In the genomic region with DNA sequence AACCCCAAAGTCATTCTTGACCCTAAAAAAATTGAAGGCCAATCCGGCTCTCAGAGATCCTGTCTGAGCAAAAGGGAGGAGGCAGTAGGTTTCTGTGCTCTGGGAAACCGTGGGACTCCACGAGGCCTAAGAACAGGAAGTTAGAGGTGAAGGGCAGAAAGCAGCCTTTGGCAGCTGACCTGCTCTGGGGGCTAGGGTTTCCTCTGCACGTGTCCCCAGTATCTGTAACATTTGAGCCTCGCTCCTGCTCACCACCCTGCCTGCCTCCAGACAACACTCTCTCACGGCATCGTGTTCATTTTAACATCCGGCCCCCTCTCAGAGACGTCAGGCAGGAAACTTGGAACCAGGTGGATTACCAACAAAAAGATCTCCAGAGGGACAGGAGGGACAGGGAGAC, we compare ENCODE assay signal across 12 mouse cellular contexts. TPM values are rescaled to one million over a fixed set of nuclear protein-coding genes. Genes with fewer than 3 reads are reported as not detected.
DNase-seq lines count a peak whose midpoint lies in the region; ATAC-seq and TF ChIP-seq lines count a peak whose summit lies in the region.
"Had no signal": no experiment of that assay in that cellular context is flagged by ENCODE, and none has a peak within 500 bp of the region (broad histone marks: within the 10 kb centered on the region; RNA-seq: fewer than 3 reads in every experiment).

No protein-coding gene starts in this region.

- H3K9ac ChIP-seq in embryonic facial prominence, embryonic 14.5 days (ENCODE audit: low read depth, low read length): peak overlapping the region; percentile 34; the same call in 1 of the 2 replicates
- no peak overlapping the region for H3K9ac ChIP-seq in stomach, embryonic 15.5 days
- H3K9ac ChIP-seq: hindbrain, embryonic 12.5 days had no signal

- no peaks in the 10 kb centered on the region for H3K27me3 ChIP-seq in kidney, adult 2 months (replicated peaks; ENCODE audit: control insufficient read depth, insufficient read depth, low read length)
- H3K27me3 ChIP-seq in spleen, adult 2 months (ENCODE audit: control insufficient read depth, insufficient read depth, low read length): no peaks in the 10 kb centered on the region
- H3K27me3 ChIP-seq in embryonic facial prominence, embryonic 14.5 days (replicated peaks; ENCODE audit: control insufficient read depth, insufficient read depth, low read length): no peaks in the 10 kb centered on the region
- no peaks in the 10 kb centered on the region for H3K27me3 ChIP-seq in stomach, embryonic 15.5 days (replicated peaks)
- H3K27me3 ChIP-seq: hindbrain, embryonic 12.5 days had no signal

- no peaks in the 10 kb centered on the region for H3K4me1 ChIP-seq in kidney, adult 2 months (ENCODE audit: control insufficient read depth, insufficient read depth, low read length)
- H3K4me1 ChIP-seq in spleen, adult 2 months (ENCODE audit: control insufficient read depth, insufficient read depth, insufficient read length): peaks cover 9% of the 10 kb centered on the region; the same call in 1 of the 2 replicates
- peaks cover 3% of the 10 kb centered on the region; the same call in 1 of the 2 replicates for H3K4me1 ChIP-seq in embryonic facial prominence, embryonic 14.5 days (ENCODE audit: control insufficient read depth, insufficient read depth, low read length)
- H3K4me1 ChIP-seq in stomach, embryonic 15.5 days: no peaks in the 10 kb centered on the region

- H3K9me3 ChIP-seq in embryonic facial prominence, embryonic 14.5 days (ENCODE audit: control insufficient read depth, low read length): no peaks in the 10 kb centered on the region
- H3K9me3 ChIP-seq in stomach, embryonic 15.5 days: no peaks in the 10 kb centered on the region
- H3K9me3 ChIP-seq: G1E; hindbrain, embryonic 12.5 days had no signal

- no peak overlapping the region for H3K4me2 ChIP-seq in embryonic facial prominence, embryonic 14.5 days (ENCODE audit: low read depth, low read length)
- no peak overlapping the region for H3K4me2 ChIP-seq in stomach, embryonic 15.5 days
- H3K4me2 ChIP-seq: hindbrain, embryonic 12.5 days had no signal

- DNase-seq in kidney, adult 2 months: peak; percentile 49
- no peak for DNase-seq in kidney, postnatal 4 days
- no peak for DNase-seq in spleen, adult 2 months (ENCODE audit: low read depth in 1 of 2, low spot score in 2 of 2)
- no peak for DNase-seq in spleen, postnatal 4 days (ENCODE audit: low spot score in 2 of 2)
- DNase-seq in embryonic facial prominence, embryonic 14.5 days (ENCODE audit: low spot score): peak; percentile 39
- no peak for DNase-seq in adrenal gland, postnatal 4 days (ENCODE audit: low spot score in 2 of 2)
- DNase-seq: lung, adult 2 months had no signal

- peak; percentile 20; the same call in 1 of the 2 replicates for ATAC-seq in embryonic facial prominence, embryonic 14.5 days (ENCODE audit: low read depth)
- no peak for ATAC-seq in stomach, embryonic 15.5 days (ENCODE audit: insufficient read depth, low FRiP score, low read depth)
- ATAC-seq: midbrain, embryonic 16.5 days had no signal

- TF ChIP-seq POLR2A in kidney, adult 2 months (IDR thresholded peaks at IDR 0.05; ENCODE audit: low read depth, low read length): no peak
- TF ChIP-seq POLR2A in spleen, adult 2 months (IDR thresholded peaks at IDR 0.05; ENCODE audit: low read depth, low read length): no peak

- H3K4me3 ChIP-seq in kidney, adult 2 months (ENCODE audit: insufficient read depth, low read depth, low read length): no peak overlapping the region
- no peak overlapping the region for H3K4me3 ChIP-seq in spleen, adult 2 months (ENCODE audit: extremely low read depth, insufficient read depth, insufficient read length)
- H3K4me3 ChIP-seq in embryonic facial prominence, embryonic 14.5 days (ENCODE audit: low read depth, low read length): no peak overlapping the region
- no peak overlapping the region for H3K4me3 ChIP-seq in stomach, embryonic 15.5 days (replicated peaks)
- H3K4me3 ChIP-seq: hindbrain, embryonic 12.5 days had no signal

- WGBS in kidney, adult 2 months: 17% methylated on average over 9 of the region's 9 CpGs
- 8% methylated on average over 9 of the region's 9 CpGs for WGBS in spleen, adult 2 months
- 18% methylated on average over 9 of the region's 9 CpGs for WGBS in embryonic facial prominence, embryonic 14.5 days
- WGBS in stomach, embryonic 15.5 days: 25% methylated on average over 9 of the region's 9 CpGs

- H3K27ac ChIP-seq in kidney, adult 2 months (ENCODE audit: insufficient read depth, low read depth, low read length): peak overlapping the region; percentile 10; the same call in 1 of the 2 replicates
- peak overlapping the region; percentile 23; the same call in 1 of the 2 replicates for H3K27ac ChIP-seq in spleen, adult 2 months (ENCODE audit: insufficient read depth, low read length)
- H3K27ac ChIP-seq in embryonic facial prominence, embryonic 14.5 days (replicated peaks; ENCODE audit: low read depth, low read length): peak overlapping the region; percentile 58
- H3K27ac ChIP-seq in stomach, embryonic 15.5 days: peak overlapping the region; percentile 74
- H3K27ac ChIP-seq: hindbrain, embryonic 12.5 days had no signal

- H3K36me3 ChIP-seq in kidney, adult 2 months (ENCODE audit: control insufficient read depth, insufficient read depth, low read length): no peaks in the 10 kb centered on the region
- H3K36me3 ChIP-seq in spleen, adult 2 months (ENCODE audit: control insufficient read depth, insufficient read depth, low read length): no peaks in the 10 kb centered on the region
- H3K36me3 ChIP-seq in embryonic facial prominence, embryonic 14.5 days (ENCODE audit: control insufficient read depth, insufficient read depth, low read length): peaks cover 4% of the 10 kb centered on the region; the same call in 1 of the 2 replicates
- H3K36me3 ChIP-seq in stomach, embryonic 15.5 days: no peaks in the 10 kb centered on the region
- H3K36me3 ChIP-seq: G1E; hindbrain, embryonic 12.5 days had no signal

- TF ChIP-seq CTCF in kidney, adult 2 months (conservative IDR thresholded peaks at IDR 0.05; ENCODE audit: insufficient read depth, insufficient read length, low read depth, low read length): no peak
- no peak for TF ChIP-seq CTCF in spleen, adult 2 months (IDR thresholded peaks at IDR 0.05; ENCODE audit: extremely low read depth, insufficient read depth, insufficient read length, insufficient replicate concordance)

RNA-seq across cellular contexts. Expression of gene Snx33, which starts 27.6 kb away (rescaled TPM):
- polyA plus RNA-seq in kidney, adult 2 months (2012; rRNA removed): 11.8 and 12.0 TPM in 2 replicates
- polyA plus RNA-seq in spleen, adult 2 months (2012; rRNA removed): 8.6 and 9.0 TPM in 2 replicates
- polyA plus RNA-seq in embryonic facial prominence, embryonic 14.5 days (2014; fragmentation: Nextera tagmentation; extraction: Ambion mirVana): 7.8 and 8.2 TPM in 2 replicates
- 9.3 and 10.7 TPM in 2 replicates for polyA plus RNA-seq in stomach, embryonic 15.5 days (2015; fragmentation: Nextera tagmentation; extraction: Ambion mirVana)
- total RNA-seq in adrenal gland, postnatal 4 days (2021): 10 to 100 TPM; 28.4 to 30.7 TPM

RNA-seq across cellular contexts. Expression of gene Cspg4, which starts 35.7 kb away (rescaled TPM):
- polyA plus RNA-seq in kidney, adult 2 months (2012; rRNA removed): 14.5 and 20.5 TPM in 2 replicates
- 1.3 TPM in 2 replicates for polyA plus RNA-seq in spleen, adult 2 months (2012; rRNA removed)
- 34.8 and 35.1 TPM in 2 replicates for polyA plus RNA-seq in embryonic facial prominence, embryonic 14.5 days (2014; fragmentation: Nextera tagmentation; extraction: Ambion mirVana)
- 18.9 and 21.1 TPM in 2 replicates for polyA plus RNA-seq in stomach, embryonic 15.5 days (2015; fragmentation: Nextera tagmentation; extraction: Ambion mirVana)
- 10 to 100 TPM; 12.4 to 16.5 TPM for total RNA-seq in adrenal gland, postnatal 4 days (2021)
- polyA plus RNA-seq: G1E had no signal

RNA-seq across cellular contexts. Expression of gene Odf3l1, which starts 36.1 kb away (rescaled TPM):
- 1.8 and 2.0 TPM in 2 replicates for polyA plus RNA-seq in kidney, adult 2 months (2012; rRNA removed)
- 0.28 and 0.29 TPM in 2 replicates for polyA plus RNA-seq in spleen, adult 2 months (2012; rRNA removed)
- 1.7 and 2.7 TPM in 2 replicates for polyA plus RNA-seq in embryonic facial prominence, embryonic 14.5 days (2014; fragmentation: Nextera tagmentation; extraction: Ambion mirVana)
- 1.4 and 2.3 TPM in 2 replicates for polyA plus RNA-seq in stomach, embryonic 15.5 days (2015; fragmentation: Nextera tagmentation; extraction: Ambion mirVana)
- 1 to 10 TPM in 1 of 2 experiments, under 1 TPM in 1; 0.73 to 1.4 TPM for total RNA-seq in adrenal gland, postnatal 4 days (2021)
- total RNA-seq: G1E had no signal
- polyA plus RNA-seq: embryonic facial prominence, embryonic 11.5 days; G1E; midbrain, embryonic 16.5 days had no signal

RNA-seq across cellular contexts. Expression of gene Imp3, which starts 36.7 kb away (rescaled TPM):
- 151 and 189 TPM in 2 replicates for polyA plus RNA-seq in kidney, adult 2 months (2012; rRNA removed)
- 167 and 283 TPM in 2 replicates for polyA plus RNA-seq in spleen, adult 2 months (2012; rRNA removed)
- polyA plus RNA-seq in embryonic facial prominence, embryonic 14.5 days (2014; fragmentation: Nextera tagmentation; extraction: Ambion mirVana): 78.0 and 81.0 TPM in 2 replicates
- 79.3 and 86.5 TPM in 2 replicates for polyA plus RNA-seq in stomach, embryonic 15.5 days (2015; fragmentation: Nextera tagmentation; extraction: Ambion mirVana)
- 10 to 100 TPM; 87.2 to 87.5 TPM for total RNA-seq in adrenal gland, postnatal 4 days (2021)

RNA-seq across cellular contexts. Expression of gene Snupn, which starts 50.1 kb away (rescaled TPM):
- 6.5 and 7.7 TPM in 2 replicates for polyA plus RNA-seq in kidney, adult 2 months (2012; rRNA removed)
- polyA plus RNA-seq in spleen, adult 2 months (2012; rRNA removed): 2.8 and 3.7 TPM in 2 replicates
- 22.2 and 23.6 TPM in 2 replicates for polyA plus RNA-seq in embryonic facial prominence, embryonic 14.5 days (2014; fragmentation: Nextera tagmentation; extraction: Ambion mirVana)
- 18.5 and 19.0 TPM in 2 replicates for polyA plus RNA-seq in stomach, embryonic 15.5 days (2015; fragmentation: Nextera tagmentation; extraction: Ambion mirVana)
- 10 to 100 TPM; 13.3 to 14.2 TPM for total RNA-seq in adrenal gland, postnatal 4 days (2021)

Comparison
In these comparisons a context has a peak if more than half of its experiments do, and no peak if none do; other contexts are left out.
1. DNase-seq: peak in kidney, adult 2 months (single experiment) and embryonic facial prominence, embryonic 14.5 days (single experiment); none in kidney, postnatal 4 days (0 of 2), spleen, adult 2 months (0 of 2), spleen, postnatal 4 days (0 of 2) and adrenal gland, postnatal 4 days (0 of 2).
2. H3K27ac ChIP-seq: peak in every context shown above with its lines; median percentile 74 in stomach, embryonic 15.5 days; 58 in embryonic facial prominence, embryonic 14.5 days; 23 in spleen, adult 2 months; 10 in kidney, adult 2 months.